Mouse (Mus musculus): ENCODE results near the gene Gm20696.

The Gm20696 gene

GRCm38 (mm10) chr6:99263061-99263885 lies 403.3 kb downstream of the Gm20696 start:
- DNase-seq (ENCODE audit: low read depth, low spot score) = no peak

DNA sequence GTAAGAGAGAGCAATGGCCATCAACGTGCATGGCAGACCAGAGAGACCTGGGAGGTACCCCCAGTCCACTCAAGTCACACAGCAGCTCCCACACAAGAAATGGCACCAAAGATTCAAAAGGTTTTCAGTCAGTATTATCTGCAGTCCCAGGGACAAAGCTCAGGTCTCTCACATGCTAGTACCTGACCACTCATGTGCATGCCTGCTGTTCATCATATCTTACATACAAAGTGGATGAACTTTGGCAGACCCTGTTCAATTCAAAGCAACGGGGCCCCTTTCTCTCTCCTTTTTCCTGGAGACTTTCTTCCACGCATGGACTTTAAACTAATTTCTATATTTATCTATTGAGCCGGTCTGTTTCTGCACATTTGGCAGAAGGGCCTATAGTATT lies 404.9 kb downstream of the Gm20696 start:
- DNase-seq (ENCODE audit: low read depth, low spot score) = no peak

DNA sequence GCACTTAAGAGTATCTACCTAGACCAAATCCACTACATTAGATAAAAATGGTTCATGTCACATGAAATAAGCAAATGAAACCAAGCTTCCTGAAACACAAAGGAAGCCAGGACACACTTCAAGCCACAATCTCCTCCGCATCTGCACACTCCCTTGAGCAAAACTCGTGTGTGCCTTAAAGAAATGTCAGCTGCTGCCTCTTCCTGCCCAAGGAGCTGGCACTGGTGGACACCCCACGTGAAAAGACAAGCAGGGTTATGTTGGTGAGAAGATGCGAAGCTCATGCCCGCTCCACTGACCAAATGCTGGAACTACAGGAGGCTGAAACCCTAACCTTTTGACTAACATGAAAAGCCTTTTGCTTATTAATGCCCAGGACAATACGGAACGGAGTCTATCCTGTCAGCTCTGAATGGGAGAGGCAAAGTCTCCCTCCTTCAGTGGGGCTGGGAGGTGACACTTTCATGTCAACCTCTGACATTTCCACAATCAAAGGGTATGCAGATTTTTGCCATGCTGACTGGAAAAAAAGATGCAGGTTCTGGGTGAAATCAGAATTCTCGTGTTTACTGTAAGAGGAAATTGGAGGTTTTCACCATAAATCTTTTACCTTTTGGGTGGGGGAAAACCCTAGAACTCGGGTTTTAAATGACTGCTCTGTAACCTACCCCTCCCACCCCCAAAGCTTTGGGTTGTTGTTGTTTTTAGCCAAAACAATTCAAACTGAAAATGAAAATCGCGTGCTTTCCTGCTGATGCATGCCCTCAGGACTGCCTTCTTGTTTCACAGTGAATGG lies 405.5 kb downstream of the Gm20696 start:
- DNase-seq (ENCODE audit: low read depth, low spot score) = no peak

DNA sequence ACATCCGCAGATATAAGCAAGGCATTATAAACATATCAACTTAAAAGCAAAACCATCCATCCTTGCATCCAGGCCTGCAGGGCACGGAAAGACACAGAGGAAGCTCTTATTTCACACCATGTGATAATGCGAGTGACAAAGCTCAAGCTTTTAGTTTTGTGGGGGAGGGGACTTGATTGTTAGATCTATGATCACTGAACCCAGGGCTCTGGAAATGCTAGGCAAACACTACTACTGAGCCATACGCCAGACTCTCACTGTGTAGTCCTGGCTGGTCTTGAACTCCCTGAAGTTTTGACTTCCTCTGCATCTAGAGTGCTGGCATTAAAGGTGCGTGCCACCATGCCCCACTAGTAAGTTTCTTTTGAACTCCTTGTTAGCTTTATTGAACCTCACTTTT lies 408.3 kb downstream of the Gm20696 start:
- DNase-seq (ENCODE audit: low read depth, low spot score) = no peak

GRCm38 (mm10) chr6:99257676-99258075 lies 408.9 kb downstream of the Gm20696 start:
- no peak for DNase-seq (ENCODE audit: low read depth, low spot score)

DNA sequence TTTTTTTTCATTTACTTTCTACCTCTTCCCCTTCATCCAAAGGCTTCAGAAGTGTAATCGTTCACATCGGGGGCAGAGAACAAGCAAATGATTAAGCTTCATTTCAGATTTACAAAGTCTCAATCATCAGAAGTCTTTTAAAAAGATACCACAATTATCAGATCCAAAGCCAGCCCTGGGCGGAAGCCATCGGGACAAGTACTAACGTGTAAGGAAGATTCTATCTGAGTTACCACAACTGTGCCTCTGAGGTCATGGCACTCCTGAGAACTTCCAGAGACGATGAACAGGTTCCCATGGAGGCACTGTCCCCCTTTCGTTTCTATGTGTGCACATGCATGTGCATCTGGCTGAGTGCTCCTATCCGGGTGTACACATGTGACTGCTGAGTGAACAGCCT lies 413.3 kb downstream of the Gm20696 start:
- no peak for DNase-seq (ENCODE audit: low read depth, low spot score)

DNA sequence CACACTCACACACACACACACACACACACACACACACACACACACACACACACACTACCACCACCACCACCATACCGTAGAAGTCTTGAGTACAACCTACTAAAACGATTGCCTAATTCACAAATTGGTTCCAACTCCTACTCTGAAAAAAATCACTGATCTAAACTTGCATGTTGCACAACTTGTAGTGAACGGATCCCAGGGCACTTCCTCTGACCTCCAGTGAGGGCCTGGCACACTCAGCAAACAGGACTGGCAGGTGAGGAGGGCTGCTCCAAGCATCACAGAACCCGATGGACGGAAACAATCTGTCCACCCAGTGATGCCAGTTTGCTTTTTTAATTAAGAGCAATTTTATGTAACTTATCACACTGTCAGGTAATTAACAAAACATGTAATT lies 413.8 kb downstream of the Gm20696 start:
- DNase-seq (ENCODE audit: low read depth, low spot score) = no peak

GRCm38 (mm10) chr6:99251924-99252323 lies 414.7 kb downstream of the Gm20696 start:
- no peak for DNase-seq (ENCODE audit: low read depth, low spot score)

GRCm38 (mm10) chr6:99251222-99251621 lies 415.4 kb downstream of the Gm20696 start:
- DNase-seq (ENCODE audit: low read depth, low spot score) = no peak

GRCm38 (mm10) chr6:99249496-99250030 lies 417.0 kb downstream of the Gm20696 start:
- no peak for DNase-seq (ENCODE audit: low read depth, low spot score)

DNA sequence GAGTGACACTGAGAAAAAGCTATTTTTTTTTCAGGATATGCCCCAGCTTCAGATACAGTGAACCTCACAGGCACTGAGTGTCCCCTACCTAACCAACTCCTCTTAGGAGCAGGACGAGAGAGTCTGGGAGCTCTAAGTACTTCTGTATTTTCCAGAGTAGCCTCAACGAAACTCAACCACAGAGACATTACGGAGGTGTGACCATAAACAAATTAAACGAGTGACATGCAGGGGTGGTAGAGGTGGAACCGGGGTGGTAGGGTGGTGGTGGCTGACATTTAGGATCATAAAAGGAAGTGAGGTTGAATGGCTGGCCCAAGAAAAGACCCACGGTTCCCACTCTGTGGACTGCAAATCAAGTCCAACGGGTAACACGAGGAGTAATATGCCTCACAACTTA lies 418.2 kb downstream of the Gm20696 start:
- no peak for DNase-seq (ENCODE audit: low read depth, low spot score)

- DNase-seq (ENCODE audit: low read depth, low spot score) = no peak
These were observed 424.8 kb downstream of the Gm20696 start for GRCm38 (mm10) chr6:99241625-99242395.

DNA sequence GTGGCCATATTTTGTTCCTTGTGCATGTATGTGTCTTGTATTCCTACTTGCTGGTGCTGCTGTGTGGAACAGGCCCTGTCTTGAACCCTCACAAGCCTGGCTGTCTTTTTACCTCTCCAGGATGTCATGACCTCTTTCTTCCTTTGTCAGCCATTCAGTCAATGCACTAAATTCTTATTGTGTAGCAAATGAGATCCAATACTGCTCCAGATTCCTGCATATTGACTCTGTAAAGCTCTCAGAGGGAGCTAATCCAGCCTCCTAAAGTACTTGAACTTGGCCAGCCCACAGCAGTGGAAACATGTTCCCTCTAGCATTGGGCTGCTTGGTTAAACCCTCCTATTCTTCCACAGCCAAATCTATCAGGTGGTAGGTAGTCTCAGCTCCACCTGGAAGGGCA lies 425.8 kb downstream of the Gm20696 start:
- no peak for DNase-seq (ENCODE audit: low read depth, low spot score)

DNA sequence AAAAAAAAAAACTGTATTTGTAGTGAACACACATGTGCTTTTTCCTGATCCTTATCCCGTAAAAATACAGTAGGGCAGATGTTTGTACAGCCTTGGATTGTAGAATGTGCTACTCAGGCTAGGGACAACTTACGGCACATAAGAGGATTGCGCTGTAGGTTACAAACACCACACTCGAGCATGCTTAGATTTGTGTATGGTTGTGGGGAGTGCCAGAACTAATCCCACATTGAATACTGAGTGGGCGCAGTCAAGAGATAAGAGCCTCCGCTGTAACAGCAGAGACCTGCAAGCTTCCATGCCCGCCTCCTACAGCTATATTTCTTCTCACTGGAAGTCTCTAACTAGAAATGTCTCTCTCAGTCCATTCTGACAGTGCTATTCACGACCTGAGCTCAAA lies 431.0 kb downstream of the Gm20696 start:
- DNase-seq (ENCODE audit: low read depth, low spot score) = no peak

GRCm38 (mm10) chr6:99233411-99233810 lies 433.2 kb downstream of the Gm20696 start:
- no peak for DNase-seq (ENCODE audit: low read depth, low spot score)

DNA sequence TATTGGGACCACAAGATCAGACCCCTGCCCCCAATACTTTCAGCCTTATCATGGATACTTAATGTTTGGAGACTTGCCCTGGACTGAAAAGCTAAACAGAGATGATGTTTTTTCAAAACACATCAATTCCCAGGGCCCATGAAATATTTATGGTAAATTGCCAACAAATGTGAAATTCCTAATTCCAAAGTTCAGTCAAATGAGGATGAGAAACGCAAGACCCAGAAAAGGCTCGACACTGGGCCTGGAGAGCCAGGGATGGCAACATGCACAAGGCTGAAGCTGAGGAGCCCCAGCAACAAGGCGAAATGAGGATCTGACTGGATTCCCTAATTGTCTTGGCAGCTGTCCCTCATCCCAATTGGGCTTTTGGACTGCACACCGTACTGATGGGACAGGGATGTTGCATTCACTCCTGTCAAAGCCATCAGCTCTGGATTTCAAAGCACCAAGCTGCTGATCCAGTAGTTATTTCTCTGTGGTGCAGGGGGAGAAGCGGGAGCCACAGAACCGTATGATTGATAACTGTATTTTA lies 438.2 kb downstream of the Gm20696 start:
- no peak for DNase-seq (ENCODE audit: low read depth, low spot score)

GRCm38 (mm10) chr6:99221147-99221546 lies 445.4 kb downstream of the Gm20696 start:
- DNase-seq (ENCODE audit: low read depth, low spot score) = no peak

GRCm38 (mm10) chr6:99220472-99220871 lies 446.1 kb downstream of the Gm20696 start:
- no peak for DNase-seq (ENCODE audit: low read depth, low spot score)

DNA sequence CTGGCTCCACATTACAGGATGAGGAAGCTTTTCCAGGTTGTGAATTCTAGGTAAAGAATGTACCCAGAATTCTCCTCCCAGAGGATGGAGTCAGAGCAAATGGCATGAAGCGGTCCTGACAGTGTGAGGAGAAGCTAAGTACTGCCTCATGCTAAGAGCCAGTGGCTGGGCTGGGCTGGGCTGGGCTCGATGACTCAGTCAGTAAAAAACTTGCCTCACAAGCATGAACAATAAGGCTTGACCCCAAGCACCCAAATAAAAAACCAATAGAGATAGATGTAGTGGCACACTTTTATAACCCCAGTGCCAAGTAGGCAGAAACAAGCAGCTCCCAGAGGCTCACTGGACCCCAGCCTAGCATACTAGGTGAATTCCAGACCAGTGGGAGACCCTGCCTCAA lies 448.8 kb downstream of the Gm20696 start:
- no peak for DNase-seq (ENCODE audit: low read depth, low spot score)

DNA sequence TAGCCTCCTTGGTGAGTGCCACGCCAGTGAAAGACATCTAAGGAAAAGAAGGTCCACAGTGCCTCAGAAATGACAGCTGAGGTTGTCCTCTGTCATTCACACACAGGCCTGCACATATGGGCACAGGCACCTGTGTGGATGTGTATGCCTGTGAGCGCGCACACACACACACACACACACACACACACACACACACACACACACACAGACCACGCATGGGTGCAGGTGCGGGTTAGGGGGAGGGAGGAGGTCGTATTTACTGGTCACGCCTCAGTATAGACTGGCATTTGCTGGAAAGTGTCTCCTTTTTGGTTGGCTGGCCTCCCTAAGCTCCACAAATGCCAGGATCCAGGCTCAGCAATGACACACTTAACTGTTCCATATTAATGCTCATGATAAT lies 449.4 kb downstream of the Gm20696 start:
- no peak for DNase-seq (ENCODE audit: low read depth, low spot score)

DNA sequence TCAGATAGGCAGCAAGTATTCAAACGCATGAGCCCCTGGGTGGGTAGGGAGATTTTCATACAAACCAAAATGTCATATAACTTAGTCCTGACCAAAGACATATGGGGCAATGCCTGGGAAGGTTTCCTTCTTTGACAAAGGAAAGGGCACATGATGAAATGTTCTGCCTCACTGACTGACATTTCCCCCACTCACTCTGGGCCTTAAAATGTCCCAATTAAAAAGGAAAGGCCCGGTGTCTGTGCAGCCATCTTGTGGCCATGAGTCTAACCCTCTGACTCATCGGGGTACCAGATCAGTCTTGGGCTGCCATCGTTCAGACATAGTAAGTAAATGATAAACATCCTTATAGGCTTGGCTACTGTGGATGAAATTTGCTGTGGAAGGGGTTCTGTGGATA lies 454.1 kb downstream of the Gm20696 start:
- DNase-seq (ENCODE audit: low read depth, low spot score) = no peak

Measured in retina, postnatal 7 days (tissue).